Mouse (Mus musculus) adrenal gland, adult 8-10 months (tissue): ENCODE results near the gene Cdhr2. TPM values are rescaled to one million over a fixed set of nuclear protein-coding genes. Genes with fewer than 3 reads are reported as not detected.
A peak's percentile ranks its signal among the peaks of the same experiment; 100 is the strongest.

Experiments used
- DNase-seq: peaks from one replicate; pipeline ENCODE4 v3.0.0; 2022
- total RNA-seq, 4 experiments: library from RNA; stranded (reverse); gene quantifications; 2 replicates each; pipeline ENCODE4 v1.2.4; 2022

The Cdhr2 gene
- not detected for total RNA-seq

GRCm38 (mm10) chr13:54701243-54701642, at the start of gene Cdhr2:
TSS of gene Cdhr2 (plus strand) at chr13:54701461.
- DNase-seq: no peak

GRCm38 (mm10) chr13:54660877-54661276, 40.4 kb upstream of the Cdhr2 start:
- no peak for DNase-seq

- no peak for DNase-seq
Observed at GRCm38 (mm10) chr13:54661358-54661757, 39.9 kb upstream of the Cdhr2 start.

- no peak for DNase-seq
Observed at GRCm38 (mm10) chr13:54663999-54664398, 37.3 kb upstream of the Cdhr2 start.

GRCm38 (mm10) chr13:54664509-54664908, 36.8 kb upstream of the Cdhr2 start:
- DNase-seq: peak; percentile 47

- no peak for DNase-seq
Observed at GRCm38 (mm10) chr13:54665062-54665461, 36.2 kb upstream of the Cdhr2 start.

GRCm38 (mm10) chr13:54670491-54670890, 30.8 kb upstream of the Cdhr2 start:
- DNase-seq: no peak

- DNase-seq: no peak
Observed at GRCm38 (mm10) chr13:54675895-54676590, 25.2 kb upstream of the Cdhr2 start.

GRCm38 (mm10) chr13:54678263-54678662, 23.0 kb upstream of the Cdhr2 start:
- DNase-seq: no peak

- DNase-seq: no peak
Observed at GRCm38 (mm10) chr13:54680184-54680853, 20.9 kb upstream of the Cdhr2 start.

GRCm38 (mm10) chr13:54681291-54681690, 20.0 kb upstream of the Cdhr2 start:
- DNase-seq: no peak

- DNase-seq: no peak
Observed at GRCm38 (mm10) chr13:54683301-54683700, 18.0 kb upstream of the Cdhr2 start.

- DNase-seq: peak; percentile 90
Observed at GRCm38 (mm10) chr13:54684140-54684896, 16.9 kb upstream of the Cdhr2 start.

- no peak for DNase-seq
Observed at GRCm38 (mm10) chr13:54685174-54685573, 16.1 kb upstream of the Cdhr2 start.

- no peak for DNase-seq
Observed at GRCm38 (mm10) chr13:54686139-54687053, 14.9 kb upstream of the Cdhr2 start.

- peak; percentile 77 for DNase-seq
Observed at GRCm38 (mm10) chr13:54687096-54687495, 14.2 kb upstream of the Cdhr2 start.

- peak; percentile 96 for DNase-seq
Observed at GRCm38 (mm10) chr13:54687575-54688424, 13.5 kb upstream of the Cdhr2 start.

GRCm38 (mm10) chr13:54690151-54690740, 11.0 kb upstream of the Cdhr2 start:
- DNase-seq: no peak

GRCm38 (mm10) chr13:54691737-54692136, 9.5 kb upstream of the Cdhr2 start:
- DNase-seq: no peak

GRCm38 (mm10) chr13:54692711-54693557, 8.3 kb upstream of the Cdhr2 start:
- no peak for DNase-seq
